Mouse (Mus musculus) heart, adult 2 months (tissue): ENCODE results near the gene BC067074. TPM values are rescaled to one million over a fixed set of nuclear protein-coding genes. Genes with fewer than 3 reads are reported as not detected.

Experiments
- DNase-seq, 2 experiments: peaks; one replicate each; pipeline ENCODE4 v3.0.0; 2021
- H3K27ac ChIP-seq: fragments of 200-600 bp; 2 replicates; pipeline ENCODE4 v1.8.1; 2022
- H3K27me3 ChIP-seq: fragments of 200-500 bp; 2 replicates; pipeline ENCODE4 v1.6.1; 2012; ENCODE audit warnings: mild to moderate bottlenecking, low read length, inconsistent platforms, mixed read lengths; ENCODE audit not compliant: control insufficient read depth, insufficient read depth
- H3K36me3 ChIP-seq: fragments of 200-500 bp; 2 replicates; pipeline ENCODE4 v1.6.1; 2012; ENCODE audit warnings: low read length, inconsistent platforms; ENCODE audit not compliant: control insufficient read depth, insufficient read depth
- H3K4me1 ChIP-seq: fragments of 200-500 bp; 2 replicates; pipeline ENCODE4 v1.6.1; 2011; ENCODE audit warnings: low read length; ENCODE audit not compliant: control insufficient read depth, insufficient read depth
- H3K4me3 ChIP-seq: fragments of 200-600 bp; 2 replicates; pipeline ENCODE4 v1.8.1; 2022
- H3K79me2 ChIP-seq: fragments of 200-500 bp; replicated peaks from 2 replicates; pipeline ENCODE4 v1.6.1; 2012; ENCODE audit warnings: mild to moderate bottlenecking, inconsistent platforms, low read length, moderate library complexity, mixed read lengths; ENCODE audit not compliant: control insufficient read depth, insufficient read depth
- H3K9ac ChIP-seq: fragments of 200-500 bp; 2 replicates; pipeline ENCODE4 v1.6.1; 2012; ENCODE audit warnings: low read depth, mild to moderate bottlenecking, control low read depth, inconsistent platforms, low read length, mixed read lengths
- CTCF ChIP-seq: fragments of 200-600 bp; IDR thresholded peaks from 2 replicates; pipeline ENCODE4 v1.8.1; 2022; ENCODE audit warnings: antibody characterized with exemption, mild to moderate bottlenecking, moderate library complexity
- EP300 ChIP-seq: fragments of 200-500 bp; IDR thresholded peaks from 2 replicates; pipeline ENCODE4 v1.6.1; 2011; ENCODE audit warnings: low read depth, low read length, control low read depth; ENCODE audit not compliant: insufficient read depth
- POLR2A ChIP-seq: fragments of 200-500 bp; IDR thresholded peaks from 2 replicates; pipeline ENCODE4 v1.6.1; 2011; ENCODE audit warnings: mild to moderate bottlenecking, low read depth, low read length, control low read depth; ENCODE audit not compliant: insufficient read depth
- WGBS: fragments of 180-500 bp; shearing (Covaris S2); methylation state at CpG from one replicate; pipeline ENCODE4 v1.1.7; 2018; 5-methylcytosine and 5-hydroxymethylcytosine counted together
- intact Hi-C: fragments of 180-260 bp; cut with DNase I; formaldehyde crosslinking; loops from one replicate; pipeline ENCODE4 v1.15.1; 2025
- polyA plus RNA-seq: library from polyadenylated mRNA; depleted of rRNA; stranded (reverse); fragments of >200 nt; gene quantifications from 2 replicates; pipeline ENCODE4 v1.2.3, GENCODE M21; 2012
- total RNA-seq, 2 experiments: library from RNA; stranded (reverse); gene quantifications; 2 replicates each; pipeline ENCODE4 v1.2.3; 2021

The BC067074 gene
- total and polyA plus RNA-seq, 3 experiments = 1.4 to 2.3 (median 2.0) TPM

DNA sequence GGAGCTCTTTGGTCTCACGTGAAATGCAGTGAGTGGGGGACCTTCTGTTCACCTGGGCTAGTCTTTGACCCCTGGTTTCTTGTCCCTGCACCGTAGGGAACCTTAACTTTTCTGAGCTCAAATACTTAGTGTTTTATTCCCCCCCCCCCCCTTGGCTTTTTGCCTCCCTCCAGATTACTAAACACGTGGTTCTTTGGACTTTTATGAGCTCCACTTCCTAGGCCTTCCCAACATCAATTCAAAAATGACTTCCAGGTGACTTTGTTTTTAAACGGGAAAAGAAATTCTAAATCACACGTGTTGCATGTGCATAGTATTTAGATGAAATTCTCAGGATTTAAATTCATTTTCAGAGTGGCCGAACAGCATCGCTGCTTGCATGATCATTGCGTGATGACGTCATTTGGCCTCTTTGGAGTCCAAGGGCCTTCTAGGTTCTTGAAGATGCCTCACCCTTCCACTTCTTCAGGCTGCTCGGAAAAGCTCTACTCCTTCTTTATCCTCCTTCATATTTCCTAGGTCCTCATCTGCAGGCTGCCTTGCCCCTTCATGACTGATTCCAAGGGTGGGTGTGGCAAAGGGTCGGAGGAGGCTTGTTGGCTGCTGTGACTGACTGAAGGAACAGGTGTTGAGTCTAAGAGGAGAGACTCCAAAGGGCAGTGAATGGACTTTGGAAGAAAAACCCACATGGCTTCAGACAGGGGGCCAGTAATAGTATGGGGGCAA is 911 bp downstream of the BC067074 start:
- no peak for DNase-seq
- intact Hi-C loops = no loop called here
- WGBS = 67% methylated on average over 11 of the region's 11 CpGs
- Histone ChIP-seq H3K27me3 (peaks cover 6% of the 10 kb centered on the region), H3K79me2 (no peaks in the 10 kb centered on the region), H3K9ac (no peak overlapping the region), H3K4me3 (no peak overlapping the region), H3K36me3 (no peaks in the 10 kb centered on the region), H3K27ac (no peak overlapping the region), H3K4me1 (no peaks in the 10 kb centered on the region; the same call in 1 of the 2 replicates)
- TF ChIP-seq EP300 = no peak
- TF ChIP-seq CTCF = no peak
- TF ChIP-seq POLR2A = no peak

DNA sequence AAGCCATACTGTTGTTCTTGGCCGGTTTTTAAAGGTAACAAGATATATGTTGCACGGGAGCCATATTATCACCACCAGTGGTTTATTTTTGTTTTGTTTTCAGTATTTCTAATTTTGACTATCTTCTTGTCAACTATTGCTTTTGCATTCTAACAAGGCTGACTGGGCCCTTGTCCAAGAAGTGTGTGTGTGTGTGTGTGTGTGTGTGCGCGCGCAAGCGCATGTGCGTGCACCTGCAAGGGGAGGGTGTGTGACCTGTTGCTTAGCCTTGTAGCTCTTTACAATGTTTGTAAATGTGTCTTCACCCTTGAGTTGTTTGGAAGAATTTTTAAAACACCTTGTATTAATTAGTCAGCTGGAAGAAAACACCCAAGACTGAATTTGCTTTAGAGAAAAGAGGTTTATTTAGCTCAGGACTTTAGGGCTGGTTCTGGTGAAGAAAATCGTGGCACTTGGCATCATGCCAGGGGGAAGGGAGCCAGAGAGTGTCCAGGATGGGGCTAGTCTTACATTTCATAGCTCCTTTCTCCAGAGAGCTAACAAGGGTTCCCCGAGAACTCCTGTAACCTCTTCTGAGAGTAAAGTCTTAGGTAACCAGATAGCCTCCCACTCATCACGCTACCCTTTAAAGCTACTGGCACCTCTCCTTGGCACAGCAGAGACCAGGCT is 3.0 kb downstream of the BC067074 start:
- no peak for TF ChIP-seq CTCF
- TF ChIP-seq POLR2A = no peak
- no peak for TF ChIP-seq EP300

DNA sequence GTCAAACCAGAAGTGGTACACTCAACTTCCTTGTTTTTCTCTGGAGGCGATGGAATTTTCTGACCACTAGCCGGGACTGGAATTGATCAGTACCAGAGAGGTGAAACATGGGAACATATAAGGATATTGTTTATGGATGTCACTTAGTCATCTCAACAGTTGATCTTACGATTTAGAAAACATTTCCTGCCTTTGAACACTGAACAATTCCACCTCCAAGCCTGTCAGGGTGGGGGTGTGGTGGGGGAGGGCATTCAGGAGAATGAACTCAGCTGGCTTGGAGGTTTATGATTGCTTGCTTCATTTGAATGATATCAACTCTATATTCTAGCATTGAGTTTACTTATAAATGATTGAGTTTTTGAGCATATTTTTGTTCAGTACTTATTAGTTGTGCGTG is 13.6 kb downstream of the BC067074 start:
- intact Hi-C loops = no loop called here
- no peak overlapping the region for H3K9ac ChIP-seq
- DNase-seq = no peak
- H3K4me3 ChIP-seq = no peak overlapping the region
- H3K79me2 ChIP-seq = no peaks in the 10 kb centered on the region
- H3K27ac ChIP-seq = no peak overlapping the region
- no peak for TF ChIP-seq POLR2A
- TF ChIP-seq CTCF = no peak
- TF ChIP-seq EP300 = no peak
- no peaks in the 10 kb centered on the region for H3K36me3 ChIP-seq
- WGBS = 70% methylated on average over 4 of the region's 4 CpGs
- no peaks in the 10 kb centered on the region for H3K4me1 ChIP-seq
- no peaks in the 10 kb centered on the region for H3K27me3 ChIP-seq

More for the DNA sequence above, 3.0 kb downstream of the BC067074 start:
- Histone ChIP-seq H3K27me3 (peaks cover 6% of the 10 kb centered on the region), H3K4me3 (no peak overlapping the region), H3K36me3 (no peaks in the 10 kb centered on the region), H3K79me2 (no peaks in the 10 kb centered on the region), H3K4me1 (no peaks in the 10 kb centered on the region; the same call in 1 of the 2 replicates), H3K9ac (no peak overlapping the region), H3K27ac (no peak overlapping the region)
- DNase-seq = no peak
- intact Hi-C loops = no loop called here
- WGBS = 65% methylated on average over 10 of the region's 10 CpGs

DNA sequence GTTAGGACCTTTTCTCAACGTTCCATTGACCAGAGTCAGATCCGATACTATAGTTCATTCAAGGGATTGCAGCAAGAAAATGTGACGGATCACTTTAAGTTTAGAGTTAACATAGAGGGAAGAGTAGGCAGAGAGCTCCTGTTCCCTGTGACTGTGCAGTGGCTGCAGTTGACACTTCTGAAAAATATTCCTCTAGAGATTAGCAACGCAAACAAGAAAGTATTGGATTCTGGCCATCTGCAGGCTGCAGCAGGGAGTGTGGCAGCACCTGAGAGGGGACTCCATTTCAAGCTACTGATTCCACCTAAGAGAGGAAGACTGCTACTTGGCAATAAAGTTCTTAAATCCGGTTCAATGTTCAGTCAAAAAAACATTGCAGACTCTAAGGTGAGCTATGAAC is 26.6 kb downstream of the BC067074 start:
- no peak for DNase-seq
- WGBS = 77% methylated on average over 5 of the region's 5 CpGs
- intact Hi-C loops = no loop called here

DNA sequence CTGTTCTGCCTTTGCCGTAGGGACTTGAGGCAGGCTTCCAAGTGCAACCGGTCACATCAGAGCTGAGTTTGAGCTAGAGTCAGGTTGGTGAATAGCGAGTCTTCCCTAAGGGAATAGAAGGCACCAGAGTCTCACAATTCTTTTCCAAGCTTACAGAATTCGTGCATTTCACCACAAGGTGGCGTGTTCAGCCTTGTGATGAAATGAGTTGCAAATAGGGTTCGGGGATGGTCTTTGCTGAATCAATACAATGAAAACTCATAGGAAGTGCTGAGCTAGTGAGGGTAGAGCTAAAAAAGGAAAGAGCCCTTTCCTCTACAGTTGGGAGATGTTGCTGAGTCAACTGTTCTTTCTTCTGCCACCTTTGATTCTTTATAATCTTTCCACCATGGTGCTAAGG is 29.0 kb downstream of the BC067074 start:
- H3K4me1 ChIP-seq = no peaks in the 10 kb centered on the region; the same call in 1 of the 2 replicates
- intact Hi-C loops = loop anchor here (5.0 kb wide), 2 partner anchors 295 to 345 kb away; partner anchors contain the start of gene Snx18
- H3K27me3 ChIP-seq = no peaks in the 10 kb centered on the region
- H3K36me3 ChIP-seq = no peaks in the 10 kb centered on the region
- DNase-seq = no peak
- TF ChIP-seq CTCF (peak; percentile 81), POLR2A (no peak)
- H3K79me2 ChIP-seq = no peaks in the 10 kb centered on the region
- no peak overlapping the region for H3K27ac ChIP-seq
- 13% methylated on average over 6 of the region's 6 CpGs for WGBS
- no peak overlapping the region for H3K9ac ChIP-seq
- no peak overlapping the region for H3K4me3 ChIP-seq

More for the DNA sequence above, 26.6 kb downstream of the BC067074 start:
- Histone ChIP-seq H3K4me1 (no peaks in the 10 kb centered on the region), H3K79me2 (no peaks in the 10 kb centered on the region), H3K27me3 (no peaks in the 10 kb centered on the region), H3K27ac (no peak overlapping the region), H3K9ac (no peak overlapping the region), H3K36me3 (no peaks in the 10 kb centered on the region), H3K4me3 (no peak overlapping the region)
- no peak for TF ChIP-seq CTCF
- TF ChIP-seq EP300 = no peak
- TF ChIP-seq POLR2A = no peak

DNA sequence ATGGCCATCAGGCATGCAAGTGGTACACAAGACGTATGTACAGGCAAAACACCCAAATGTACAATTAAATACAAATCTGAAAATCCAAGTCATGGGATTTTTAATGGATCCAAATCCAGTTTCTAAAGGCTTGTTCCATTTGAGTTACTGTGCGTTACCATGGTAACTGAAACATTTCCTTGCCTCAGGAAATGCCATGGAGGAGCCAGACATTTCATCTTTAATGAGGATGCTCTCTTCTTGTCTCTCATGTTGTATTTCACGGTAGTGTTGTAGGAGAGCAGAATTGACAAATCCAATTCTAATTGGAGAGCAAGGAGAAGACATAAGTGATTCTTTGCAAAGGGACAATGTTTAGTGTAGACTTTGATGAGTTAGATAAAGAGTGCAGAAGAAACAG is 31.3 kb downstream of the BC067074 start:
- WGBS = 89% methylated on average over 3 of the region's 3 CpGs
- Histone ChIP-seq H3K4me1 (no peaks in the 10 kb centered on the region; the same call in 1 of the 2 replicates), H3K4me3 (no peak overlapping the region), H3K36me3 (no peaks in the 10 kb centered on the region), H3K9ac (no peak overlapping the region), H3K27ac (no peak overlapping the region), H3K27me3 (no peaks in the 10 kb centered on the region), H3K79me2 (no peaks in the 10 kb centered on the region)
- intact Hi-C loops = loop anchor here (5.0 kb wide), 2 partner anchors 293 to 343 kb away; partner anchors contain the start of gene Snx18
- no peak for DNase-seq
- TF ChIP-seq CTCF = no peak
- TF ChIP-seq EP300 = no peak
- TF ChIP-seq POLR2A = no peak
